Mouse (Mus musculus) kidney, adult 2 months (tissue): ENCODE results near the gene Wars.

Experiments
- CTCF ChIP-seq: fragments of 200-500 bp; conservative IDR thresholded peaks from 2 replicates; pipeline ENCODE4 v1.5.1; 2011; ENCODE audit warnings: low read depth, mild to moderate bottlenecking, control low read depth, low read length, moderate library complexity, mixed read lengths; ENCODE audit not compliant: insufficient read depth, insufficient read length
- POLR2A ChIP-seq: fragments of 200-500 bp; IDR thresholded peaks from one replicate; pipeline ENCODE4 v1.6.1; 2011; ENCODE audit warnings: low read depth, low read length, control low read depth

DNA sequence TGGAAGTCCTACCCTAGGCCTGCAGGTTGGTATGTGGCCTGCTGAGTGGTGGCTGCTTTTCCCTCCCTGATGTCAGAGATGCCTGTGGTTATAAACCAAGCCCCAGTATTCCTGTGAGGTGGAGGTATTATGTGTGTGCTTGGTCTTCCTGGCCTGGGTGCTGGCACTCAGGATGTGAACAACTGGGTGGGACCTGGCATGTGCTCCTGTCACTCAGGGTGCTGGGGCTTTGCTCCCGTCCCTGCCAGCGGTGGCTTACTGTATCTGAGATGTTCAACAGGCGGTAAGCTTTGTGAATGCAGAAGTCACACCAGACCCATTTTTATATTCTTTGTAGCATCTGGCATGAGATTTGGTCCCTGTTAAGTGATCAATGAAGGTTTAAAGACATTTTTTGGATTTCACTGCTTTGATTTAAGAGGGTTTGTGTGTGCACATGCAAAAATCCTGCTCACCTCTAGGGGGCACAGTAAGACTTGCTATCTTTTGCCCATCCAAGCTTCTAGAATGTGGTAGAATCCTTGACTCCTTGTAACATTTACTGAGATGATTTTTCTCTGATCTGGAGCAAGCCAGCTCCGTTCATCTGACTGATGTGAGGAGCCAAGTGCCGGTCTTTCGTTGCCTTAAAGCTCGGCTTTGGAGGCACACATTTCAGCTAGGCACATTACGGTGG, 9.8 kb upstream of the Wars start:
- TF ChIP-seq CTCF (0 out of 2 replicates have a peak, but pooled peaks have one; percentile 27), POLR2A (no peak)
